Mouse (Mus musculus): ENCODE measurements around the gene Gm20708. TPM values are rescaled to one million over a fixed set of nuclear protein-coding genes. Genes with fewer than 3 reads are reported as not detected.

The Gm20708 gene
- not detected in 2 replicates for polyA plus RNA-seq (2012; ENCODE audit: insufficient read depth, low replicate concordance)

DNA sequence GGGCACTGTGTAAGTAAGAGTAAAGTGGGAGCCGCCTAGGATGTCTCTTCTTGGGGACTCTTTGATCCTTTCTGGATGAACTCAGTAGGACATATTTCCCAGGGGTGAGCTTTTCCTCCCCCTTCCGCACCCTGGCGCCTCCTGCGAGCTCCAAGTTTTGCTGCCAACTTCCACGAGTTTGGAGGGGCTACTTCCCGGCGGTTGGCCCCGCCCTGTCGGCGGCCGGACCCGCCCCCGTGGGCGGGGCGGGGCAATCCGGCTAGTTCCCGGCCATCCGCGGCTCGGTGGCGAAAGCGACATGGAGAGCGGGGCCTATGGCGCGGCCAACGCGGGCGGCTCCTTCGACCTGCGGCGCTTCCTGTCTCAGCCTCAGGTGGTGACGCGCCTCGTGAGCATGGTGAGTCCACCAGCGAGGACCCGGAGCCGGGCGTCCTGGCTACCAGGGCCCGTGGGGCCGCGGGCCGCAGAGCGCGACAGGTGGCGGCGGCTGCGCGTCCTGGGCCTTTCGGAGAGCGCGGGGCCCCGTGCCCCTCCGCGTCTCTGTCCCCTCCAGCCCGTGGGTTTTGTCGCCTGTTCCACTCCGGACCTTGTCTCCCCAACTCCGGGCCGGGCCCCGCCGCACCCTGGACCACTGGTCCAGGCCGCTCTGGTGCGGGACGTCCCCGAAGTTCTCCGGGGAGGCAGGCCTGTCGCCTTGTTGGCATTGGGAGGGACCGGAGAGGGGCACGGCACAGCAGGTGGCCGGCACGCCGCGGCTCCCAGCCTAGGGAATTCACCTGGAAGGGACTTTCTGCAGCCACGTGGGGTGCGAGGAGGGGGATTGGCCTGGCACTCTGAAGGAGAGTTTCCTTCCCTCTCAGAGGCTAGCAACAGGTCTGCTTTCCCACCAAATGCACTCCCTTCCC, at the start of gene Gm20708, which contains the start of gene Syngr2:
TSS of gene Gm20708 (plus strand) at position 262 of the 905 bp plus-strand sequence.
TSS of gene Syngr2 (plus strand) at position 262 of the 905 bp plus-strand sequence.
- Histone ChIP-seq H3K27me3 (replicated peaks) (peaks cover 2% of the 10 kb centered on the region), H3K4me1 (peaks cover 59% of the 10 kb centered on the region), H3K4me3 (replicated peaks) (peak within 1 kb of the TSS; percentile 97), H3K36me3 (replicated peaks; ENCODE audit: low read length) (peaks cover 47% of the 10 kb centered on the region), H3K9me3 (no peaks in the 10 kb centered on the region)
- no peak for TF ChIP-seq FLI1 (IDR thresholded peaks at IDR 0.05; ENCODE audit: low read length)
- no peak for TF ChIP-seq GATA1 (IDR thresholded peaks at IDR 0.05; ENCODE audit: borderline replicate concordance, low read length)

GRCm38 (mm10) chr11:117760374-117761119, 48.9 kb upstream of the Gm20708 start:
- peaks cover 8% of the 10 kb centered on the region for H3K4me1 ChIP-seq
- H3K27me3 ChIP-seq (replicated peaks), result no peaks in the 10 kb centered on the region
- no peak overlapping the region for H3K4me3 ChIP-seq (replicated peaks)
- peaks cover 95% of the 10 kb centered on the region for H3K36me3 ChIP-seq (replicated peaks; ENCODE audit: low read length)
- no peaks in the 10 kb centered on the region for H3K9me3 ChIP-seq
- TF ChIP-seq GATA1 (IDR thresholded peaks at IDR 0.05; ENCODE audit: borderline replicate concordance, low read length) (no peak), FLI1 (IDR thresholded peaks at IDR 0.05; ENCODE audit: low read length) (no peak)

GRCm38 (mm10) chr11:117761801-117762200, 47.7 kb upstream of the Gm20708 start:
- H3K4me3 ChIP-seq (replicated peaks), result no peak overlapping the region
- H3K27me3 ChIP-seq (replicated peaks), result no peaks in the 10 kb centered on the region
- H3K4me1 ChIP-seq, result peaks cover 11% of the 10 kb centered on the region
- no peaks in the 10 kb centered on the region for H3K9me3 ChIP-seq
- peaks cover 96% of the 10 kb centered on the region for H3K36me3 ChIP-seq (replicated peaks; ENCODE audit: low read length)
- TF ChIP-seq FLI1 (IDR thresholded peaks at IDR 0.05; ENCODE audit: low read length), result no peak
- TF ChIP-seq GATA1 (IDR thresholded peaks at IDR 0.05; ENCODE audit: borderline replicate concordance, low read length), result no peak

- Histone ChIP-seq H3K36me3 (replicated peaks; ENCODE audit: low read length) (peaks cover 96% of the 10 kb centered on the region), H3K27me3 (replicated peaks) (no peaks in the 10 kb centered on the region), H3K4me1 (peaks cover 11% of the 10 kb centered on the region), H3K4me3 (replicated peaks) (no peak overlapping the region), H3K9me3 (no peaks in the 10 kb centered on the region)
- TF ChIP-seq GATA1 (IDR thresholded peaks at IDR 0.05; ENCODE audit: borderline replicate concordance, low read length), result no peak
- TF ChIP-seq FLI1 (IDR thresholded peaks at IDR 0.05; ENCODE audit: low read length), result no peak
Measured at GRCm38 (mm10) chr11:117762246-117762645, 47.2 kb upstream of the Gm20708 start.

DNA sequence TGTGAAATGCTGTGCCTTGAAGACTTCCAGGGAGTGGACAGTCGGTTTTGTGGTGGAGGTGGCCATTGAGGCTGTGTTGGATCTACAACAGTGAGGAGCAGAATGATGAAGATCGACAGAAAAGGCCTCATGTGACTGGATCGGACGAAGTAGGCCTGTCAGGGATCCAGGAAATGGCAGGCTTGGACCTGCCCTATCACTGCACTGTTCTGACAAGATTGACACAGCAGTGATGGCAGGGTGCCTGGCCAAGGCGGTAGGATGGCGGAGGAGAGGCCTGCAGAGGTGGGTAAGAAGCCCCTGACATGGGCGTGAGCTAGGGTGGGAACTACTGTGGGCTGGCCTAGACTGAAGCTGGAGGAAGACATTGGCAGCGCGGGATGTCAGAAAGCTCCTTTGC, 45.1 kb upstream of the Gm20708 start:
- Histone ChIP-seq H3K27me3 (replicated peaks) (no peaks in the 10 kb centered on the region), H3K4me1 (peaks cover 22% of the 10 kb centered on the region), H3K4me3 (replicated peaks) (no peak overlapping the region), H3K9me3 (no peaks in the 10 kb centered on the region), H3K36me3 (replicated peaks; ENCODE audit: low read length) (peaks cover 95% of the 10 kb centered on the region)
- no peak for TF ChIP-seq GATA1 (IDR thresholded peaks at IDR 0.05; ENCODE audit: borderline replicate concordance, low read length)
- no peak for TF ChIP-seq FLI1 (IDR thresholded peaks at IDR 0.05; ENCODE audit: low read length)

GRCm38 (mm10) chr11:117765361-117765760, 44.1 kb upstream of the Gm20708 start:
- TF ChIP-seq FLI1 (IDR thresholded peaks at IDR 0.05; ENCODE audit: low read length) (no peak), GATA1 (IDR thresholded peaks at IDR 0.05; ENCODE audit: borderline replicate concordance, low read length) (no peak)
- H3K36me3 ChIP-seq (replicated peaks; ENCODE audit: low read length), result peaks cover 96% of the 10 kb centered on the region

GRCm38 (mm10) chr11:117766275-117766674, 43.2 kb upstream of the Gm20708 start:
- Histone ChIP-seq H3K27me3 (replicated peaks) (no peaks in the 10 kb centered on the region), H3K4me1 (peaks cover 36% of the 10 kb centered on the region), H3K4me3 (replicated peaks) (no peak overlapping the region), H3K36me3 (replicated peaks; ENCODE audit: low read length) (peaks cover 96% of the 10 kb centered on the region), H3K9me3 (no peaks in the 10 kb centered on the region)
- TF ChIP-seq FLI1 (IDR thresholded peaks at IDR 0.05; ENCODE audit: low read length) (no peak), GATA1 (IDR thresholded peaks at IDR 0.05; ENCODE audit: borderline replicate concordance, low read length) (no peak)

More at GRCm38 (mm10) chr11:117765361-117765760, 44.1 kb upstream of the Gm20708 start:
- Histone ChIP-seq H3K4me3 (replicated peaks) (no peak overlapping the region), H3K27me3 (replicated peaks) (no peaks in the 10 kb centered on the region), H3K4me1 (peaks cover 32% of the 10 kb centered on the region), H3K9me3 (no peaks in the 10 kb centered on the region)

GRCm38 (mm10) chr11:117768725-117769682, 40.5 kb upstream of the Gm20708 start:
- H3K4me1 ChIP-seq, result peaks cover 57% of the 10 kb centered on the region
- H3K27me3 ChIP-seq (replicated peaks), result no peaks in the 10 kb centered on the region
- no peaks in the 10 kb centered on the region for H3K9me3 ChIP-seq
- peaks cover 100% of the 10 kb centered on the region for H3K36me3 ChIP-seq (replicated peaks; ENCODE audit: low read length)
- no peak for TF ChIP-seq GATA1 (IDR thresholded peaks at IDR 0.05; ENCODE audit: borderline replicate concordance, low read length)
- TF ChIP-seq FLI1 (IDR thresholded peaks at IDR 0.05; ENCODE audit: low read length), result no peak
- no peak overlapping the region for H3K4me3 ChIP-seq (replicated peaks)

- no peak for TF ChIP-seq GATA1 (IDR thresholded peaks at IDR 0.05; ENCODE audit: borderline replicate concordance, low read length)
- no peak for TF ChIP-seq FLI1 (IDR thresholded peaks at IDR 0.05; ENCODE audit: low read length)
- Histone ChIP-seq H3K27me3 (replicated peaks) (no peaks in the 10 kb centered on the region), H3K4me1 (peaks cover 64% of the 10 kb centered on the region)
Measured at GRCm38 (mm10) chr11:117769683-117770047, 39.8 kb upstream of the Gm20708 start.

More at GRCm38 (mm10) chr11:117769683-117770047, 39.8 kb upstream of the Gm20708 start:
- H3K4me3 ChIP-seq (replicated peaks), result no peak overlapping the region
- peaks cover 100% of the 10 kb centered on the region for H3K36me3 ChIP-seq (replicated peaks; ENCODE audit: low read length)
- no peaks in the 10 kb centered on the region for H3K9me3 ChIP-seq
